Mouse (Mus musculus): ENCODE results near the gene Pphln1. TPM values are rescaled to one million over a fixed set of nuclear protein-coding genes. Genes with fewer than 3 reads are reported as not detected.

The Pphln1 gene
- polyA plus RNA-seq, 1 experiment from 2014 or later = 17.7 TPM

DNA sequence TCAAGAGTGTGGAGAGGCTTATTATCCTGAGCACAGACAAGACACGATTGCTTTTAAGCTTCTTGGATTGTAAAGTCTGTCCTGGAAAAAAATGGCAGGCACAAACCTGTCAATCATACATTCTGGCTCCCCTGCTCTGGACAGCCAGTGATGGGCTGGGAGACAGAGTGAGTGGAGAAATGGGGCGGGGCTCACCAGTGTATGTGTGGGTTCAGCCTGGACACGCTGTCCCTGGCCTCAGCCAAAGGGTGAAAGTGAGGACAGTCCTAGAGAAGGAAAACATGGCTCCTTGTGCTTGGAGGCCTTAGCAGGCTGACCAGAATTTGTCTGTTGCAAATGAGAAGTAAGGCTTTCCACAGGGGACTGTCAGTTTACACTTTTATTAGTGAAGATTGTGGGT, 50.7 kb downstream of the Pphln1 start:
- Histone ChIP-seq H3K36me3 (ENCODE audit: control insufficient read depth, insufficient read depth) (0 out of 2 replicates have a peak, but pooled peaks cover 3% of the 10 kb centered on the region), H3K4me3 (ENCODE audit: low read depth, low read length) (no peak overlapping the region), H3K4me2 (replicated peaks; ENCODE audit: low read depth) (no peak overlapping the region), H3K9me3 (ENCODE audit: control insufficient read depth) (no peaks in the 10 kb centered on the region), H3K9ac (ENCODE audit: low read depth, low read length) (no peak overlapping the region), H3K27ac (ENCODE audit: low read depth, low read length) (no peak overlapping the region), H3K27me3 (replicated peaks; ENCODE audit: control insufficient read depth, insufficient read depth, low read length) (no peaks in the 10 kb centered on the region), H3K4me1 (replicated peaks; ENCODE audit: control insufficient read depth, insufficient read depth, low read length) (no peaks in the 10 kb centered on the region)
- ATAC-seq = no peak
- WGBS = 80% methylated on average over 3 of the region's 3 CpGs
- TF ChIP-seq CTCF (IDR thresholded peaks at IDR 0.05; ENCODE audit: low read depth) = no peak

DNA sequence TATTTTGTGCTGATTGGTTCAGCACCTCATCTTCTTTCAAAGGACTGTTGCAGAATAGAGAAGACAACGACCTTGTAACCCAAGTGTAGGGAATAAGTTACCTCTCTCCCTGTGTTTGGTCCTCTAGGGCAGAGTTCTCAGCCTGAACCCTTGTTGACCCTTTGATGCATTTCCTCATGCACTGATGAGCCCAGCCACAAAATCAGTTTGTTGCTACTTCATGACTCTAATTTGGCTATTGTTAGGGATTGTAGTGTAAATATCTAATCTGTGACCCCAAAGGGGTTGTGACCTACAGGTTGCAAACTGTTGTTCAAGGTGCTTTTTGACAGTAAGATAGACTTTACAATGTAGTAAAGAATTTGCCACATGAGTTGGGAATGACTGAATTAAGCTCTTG, 55.1 kb downstream of the Pphln1 start:
- Histone ChIP-seq H3K9ac (ENCODE audit: low read depth, low read length) (no peak overlapping the region), H3K27ac (ENCODE audit: low read depth, low read length) (no peak overlapping the region), H3K4me1 (replicated peaks; ENCODE audit: control insufficient read depth, insufficient read depth, low read length) (no peaks in the 10 kb centered on the region), H3K27me3 (replicated peaks; ENCODE audit: control insufficient read depth, insufficient read depth, low read length) (no peaks in the 10 kb centered on the region), H3K4me3 (ENCODE audit: low read depth, low read length) (no peak overlapping the region), H3K4me2 (replicated peaks; ENCODE audit: low read depth) (no peak overlapping the region), H3K36me3 (ENCODE audit: control insufficient read depth, insufficient read depth) (0 out of 2 replicates have a peak, but pooled peaks cover 3% of the 10 kb centered on the region), H3K9me3 (ENCODE audit: control insufficient read depth) (no peaks in the 10 kb centered on the region)
- ATAC-seq = no peak
- TF ChIP-seq CTCF (IDR thresholded peaks at IDR 0.05; ENCODE audit: low read depth) = no peak
- 87% methylated on average over 1 of the region's 1 CpGs for WGBS

DNA sequence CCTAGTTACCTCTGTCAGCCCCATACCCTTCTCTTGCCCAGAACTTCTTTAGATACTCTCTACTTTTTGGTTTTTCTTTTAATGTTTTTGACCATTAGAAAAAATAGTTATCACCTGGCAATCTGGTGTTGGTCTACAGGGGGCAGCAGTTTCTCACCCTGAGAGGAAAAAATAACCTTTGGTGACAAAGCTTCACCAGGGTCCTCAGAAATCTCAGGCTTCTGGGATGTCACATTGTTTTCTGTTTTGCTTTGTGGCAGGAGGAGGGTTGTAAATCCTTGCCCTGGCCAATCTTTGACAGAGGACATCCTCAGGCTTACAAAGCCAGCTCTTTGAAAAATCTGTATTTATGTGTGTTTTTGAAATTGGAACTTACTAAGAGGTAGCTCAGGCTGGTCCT, 57.9 kb downstream of the Pphln1 start:
- H3K4me3 ChIP-seq (ENCODE audit: low read depth, low read length) = no peak overlapping the region
- H3K9me3 ChIP-seq (ENCODE audit: control insufficient read depth) = no peaks in the 10 kb centered on the region
- no peak overlapping the region for H3K27ac ChIP-seq (ENCODE audit: low read depth, low read length)
- no peak overlapping the region for H3K4me2 ChIP-seq (replicated peaks; ENCODE audit: low read depth)
- H3K4me1 ChIP-seq (replicated peaks; ENCODE audit: control insufficient read depth, insufficient read depth, low read length) = no peaks in the 10 kb centered on the region
- peak; percentile 50 for TF ChIP-seq CTCF (IDR thresholded peaks at IDR 0.05; ENCODE audit: low read depth)
- no peaks in the 10 kb centered on the region; the same call in 1 of the 2 replicates for H3K36me3 ChIP-seq (ENCODE audit: control insufficient read depth, insufficient read depth)
- no peaks in the 10 kb centered on the region for H3K27me3 ChIP-seq (replicated peaks; ENCODE audit: control insufficient read depth, insufficient read depth, low read length)
- H3K9ac ChIP-seq (ENCODE audit: low read depth, low read length) = no peak overlapping the region
- ATAC-seq = no peak

DNA sequence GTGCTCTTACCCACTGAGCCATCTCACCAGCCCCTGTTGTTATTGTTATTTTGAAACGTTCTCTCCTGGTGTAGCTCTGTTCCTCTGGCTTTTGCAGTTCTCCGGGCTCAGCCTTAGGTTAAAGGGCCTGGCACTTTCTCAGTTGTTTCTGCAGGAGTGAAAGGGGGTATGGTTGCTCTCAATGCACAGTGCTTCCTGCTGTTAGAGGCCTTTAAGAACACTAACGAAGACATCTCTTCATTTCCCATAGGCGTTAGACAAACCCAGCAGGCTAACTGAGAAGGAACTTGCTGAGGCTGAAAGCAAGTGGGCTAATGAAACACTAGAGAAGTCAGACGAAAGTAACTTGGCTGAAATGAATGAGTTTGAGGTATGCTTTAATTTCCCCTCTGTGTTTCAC, 61.3 kb downstream of the Pphln1 start:
- WGBS = 83% methylated on average over 5 of the region's 5 CpGs

DNA sequence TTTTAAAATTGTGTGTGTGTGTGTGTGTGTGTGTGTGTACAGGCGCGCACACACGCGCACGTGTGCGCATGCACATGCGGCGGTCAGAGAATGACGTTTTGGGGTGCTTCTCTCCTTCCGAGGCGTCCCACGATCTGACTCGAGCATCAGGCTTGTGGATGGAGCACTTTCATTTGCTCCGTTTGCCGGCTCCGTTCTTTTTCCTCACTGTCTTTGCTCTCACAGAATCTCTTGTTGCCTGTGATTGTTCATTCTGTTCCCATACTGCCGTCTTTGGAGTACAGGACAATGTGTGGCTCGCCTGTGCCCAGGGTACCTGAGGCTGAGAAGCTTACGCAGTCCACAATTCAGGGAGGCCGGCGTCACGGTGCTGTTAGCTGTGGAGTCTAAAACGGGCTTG, 62.9 kb downstream of the Pphln1 start:
- 95% methylated on average over 23 of the region's 23 CpGs for WGBS
- H3K36me3 ChIP-seq (ENCODE audit: control insufficient read depth, insufficient read depth) = peaks cover 12% of the 10 kb centered on the region
- no peaks in the 10 kb centered on the region for H3K9me3 ChIP-seq (ENCODE audit: control insufficient read depth)
- H3K27ac ChIP-seq (ENCODE audit: low read depth, low read length) = no peak overlapping the region
- H3K4me3 ChIP-seq (ENCODE audit: low read depth, low read length) = no peak overlapping the region
- no peak for TF ChIP-seq CTCF (IDR thresholded peaks at IDR 0.05; ENCODE audit: low read depth)
- no peak overlapping the region for H3K4me2 ChIP-seq (replicated peaks; ENCODE audit: low read depth)
- ATAC-seq = no peak
- H3K9ac ChIP-seq (ENCODE audit: low read depth, low read length) = no peak overlapping the region
- no peaks in the 10 kb centered on the region for H3K27me3 ChIP-seq (replicated peaks; ENCODE audit: control insufficient read depth, insufficient read depth, low read length)
- H3K4me1 ChIP-seq (replicated peaks; ENCODE audit: control insufficient read depth, insufficient read depth, low read length) = no peaks in the 10 kb centered on the region

More for the DNA sequence above, 61.3 kb downstream of the Pphln1 start:
- Histone ChIP-seq H3K9me3 (ENCODE audit: control insufficient read depth) (no peaks in the 10 kb centered on the region), H3K36me3 (ENCODE audit: control insufficient read depth, insufficient read depth) (no peaks in the 10 kb centered on the region; the same call in 1 of the 2 replicates), H3K9ac (ENCODE audit: low read depth, low read length) (no peak overlapping the region), H3K4me1 (replicated peaks; ENCODE audit: control insufficient read depth, insufficient read depth, low read length) (no peaks in the 10 kb centered on the region), H3K27ac (ENCODE audit: low read depth, low read length) (no peak overlapping the region), H3K27me3 (replicated peaks; ENCODE audit: control insufficient read depth, insufficient read depth, low read length) (no peaks in the 10 kb centered on the region), H3K4me3 (ENCODE audit: low read depth, low read length) (no peak overlapping the region), H3K4me2 (replicated peaks; ENCODE audit: low read depth) (no peak overlapping the region)
- TF ChIP-seq CTCF (IDR thresholded peaks at IDR 0.05; ENCODE audit: low read depth) = no peak
- no peak for ATAC-seq

DNA sequence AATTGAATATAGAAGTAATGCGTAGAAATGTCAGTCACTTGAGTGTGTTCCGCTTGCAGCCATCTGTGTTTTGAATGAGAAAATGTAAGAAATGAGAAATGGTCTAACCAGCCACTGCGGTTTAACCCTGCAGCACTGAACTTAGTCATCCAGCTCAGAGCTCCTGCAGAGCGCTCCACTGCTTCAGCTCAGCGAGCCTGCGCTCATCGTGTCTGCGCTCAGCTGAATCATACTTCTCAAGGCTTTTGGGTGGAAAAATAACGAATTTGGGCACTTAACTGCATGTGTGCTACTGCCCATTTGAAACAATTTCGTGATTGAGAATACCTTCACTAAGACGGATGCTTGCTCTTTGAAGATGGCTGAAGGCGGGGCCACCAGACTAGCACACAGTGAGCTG, 73.5 kb downstream of the Pphln1 start:
- Histone ChIP-seq H3K27me3 (replicated peaks; ENCODE audit: control insufficient read depth, insufficient read depth, low read length) (no peaks in the 10 kb centered on the region), H3K36me3 (ENCODE audit: control insufficient read depth, insufficient read depth) (no peaks in the 10 kb centered on the region; the same call in 1 of the 2 replicates), H3K9ac (ENCODE audit: low read depth, low read length) (no peak overlapping the region), H3K4me1 (replicated peaks; ENCODE audit: control insufficient read depth, insufficient read depth, low read length) (no peaks in the 10 kb centered on the region), H3K4me2 (replicated peaks; ENCODE audit: low read depth) (no peak overlapping the region), H3K4me3 (ENCODE audit: low read depth, low read length) (no peak overlapping the region), H3K27ac (ENCODE audit: low read depth, low read length) (no peak overlapping the region), H3K9me3 (ENCODE audit: control insufficient read depth) (no peaks in the 10 kb centered on the region)
- WGBS = 83% methylated on average over 12 of the region's 12 CpGs
- ATAC-seq = no peak
- TF ChIP-seq CTCF (IDR thresholded peaks at IDR 0.05; ENCODE audit: low read depth) = no peak

DNA sequence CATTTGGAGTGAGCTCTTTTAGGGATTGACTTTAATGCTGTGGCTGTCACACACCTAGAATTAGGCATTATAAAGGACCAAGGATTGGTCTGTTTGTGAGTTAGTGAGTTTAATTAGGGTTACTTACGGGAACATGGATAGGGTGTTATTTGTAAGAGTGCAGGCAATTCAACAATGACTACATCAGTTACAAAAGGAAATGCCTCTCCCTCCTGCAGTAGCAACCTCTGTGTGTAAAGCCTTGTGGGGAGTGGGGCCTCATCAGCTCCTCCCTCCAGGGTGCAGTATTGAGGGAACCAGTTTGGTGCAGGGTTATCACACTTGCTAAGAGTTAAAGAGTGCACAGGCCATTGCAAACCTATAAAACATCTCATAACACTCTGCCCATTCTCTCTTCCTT, 73.9 kb downstream of the Pphln1 start:
- no peak overlapping the region for H3K9ac ChIP-seq (ENCODE audit: low read depth, low read length)
- H3K4me1 ChIP-seq (replicated peaks; ENCODE audit: control insufficient read depth, insufficient read depth, low read length) = no peaks in the 10 kb centered on the region
- H3K4me2 ChIP-seq (replicated peaks; ENCODE audit: low read depth) = no peak overlapping the region
- H3K9me3 ChIP-seq (ENCODE audit: control insufficient read depth) = no peaks in the 10 kb centered on the region
- H3K27ac ChIP-seq (ENCODE audit: low read depth, low read length) = no peak overlapping the region
- no peak for TF ChIP-seq CTCF (IDR thresholded peaks at IDR 0.05; ENCODE audit: low read depth)
- H3K27me3 ChIP-seq (replicated peaks; ENCODE audit: control insufficient read depth, insufficient read depth, low read length) = no peaks in the 10 kb centered on the region
- ATAC-seq = no peak
- H3K36me3 ChIP-seq (ENCODE audit: control insufficient read depth, insufficient read depth) = no peaks in the 10 kb centered on the region; the same call in 1 of the 2 replicates
- 85% methylated on average over 1 of the region's 1 CpGs for whole genome bisulfite sequencing
- H3K4me3 ChIP-seq (ENCODE audit: low read depth, low read length) = no peak overlapping the region
